Mouse (Mus musculus) spleen, adult 2 months (tissue): ENCODE results near the gene Nox3.

Experiments used
- CTCF ChIP-seq: fragments of 200-500 bp; IDR thresholded peaks from 2 replicates; pipeline ENCODE4 v1.5.1; 2011; ENCODE audit warnings: mild to moderate bottlenecking, inconsistent platforms; ENCODE audit not compliant: insufficient read depth, insufficient read length, insufficient replicate concordance; ENCODE audit errors: extremely low read depth
- POLR2A ChIP-seq: fragments of 200-500 bp; IDR thresholded peaks from 2 replicates; pipeline ENCODE4 v1.6.1; 2011; ENCODE audit warnings: low read depth, low read length, inconsistent platforms

DNA sequence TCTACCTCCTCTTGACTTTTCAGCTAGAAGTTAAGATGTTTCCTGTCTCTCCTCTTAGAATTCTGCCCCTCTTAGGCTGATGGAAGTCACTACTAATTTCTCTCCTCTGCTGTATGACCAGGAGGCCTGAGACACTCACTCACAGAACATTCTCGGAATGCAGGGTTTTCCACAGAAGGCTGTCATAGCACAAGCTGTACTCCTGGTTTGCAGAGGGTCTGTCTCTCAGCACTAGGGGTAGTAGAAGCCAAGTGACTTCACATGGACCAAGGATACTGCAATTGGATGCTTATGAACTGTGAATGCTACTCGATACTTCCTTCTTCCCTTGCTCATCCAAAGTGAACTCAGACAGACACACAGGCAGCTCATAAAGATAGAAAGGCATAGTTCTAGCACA lies 52.5 kb downstream of the Nox3 start:
- TF ChIP-seq POLR2A (no peak), CTCF (no peak)
